Mouse (Mus musculus) embryonic facial prominence, embryonic 11.5 days (tissue): ENCODE measurements around the gene Sim2. TPM values are rescaled to one million over a fixed set of nuclear protein-coding genes. Genes with fewer than 3 reads are reported as not detected.

Source experiments
- ATAC-seq: fragments of 200-750 bp; cut with Nextera tagmentation; replicated peaks from 2 replicates; pipeline ENCODE4 v1.8.0; 2017; ENCODE audit warnings: low read depth; ENCODE audit not compliant: insufficient number of reproducible peaks, low FRiP score, low TSS enrichment
- DNase-seq: peaks from one replicate; pipeline ENCODE4 v3.0.0-alpha.2; 2015; ENCODE audit warnings: low spot score
- H3K27ac ChIP-seq: fragments of 300-500 bp; sonication (generic); replicated peaks from 2 replicates; pipeline ENCODE4 v1.5.1; 2014; ENCODE audit warnings: mild to moderate bottlenecking, low read depth, low read length, control low read depth
- H3K27me3 ChIP-seq: fragments of 300-500 bp; sonication (generic); 2 replicates; pipeline ENCODE4 v1.6.1; 2014; ENCODE audit warnings: mild to moderate bottlenecking, low read length, moderate library complexity, mixed read lengths; ENCODE audit not compliant: control insufficient read depth, insufficient read depth
- H3K36me3 ChIP-seq: fragments of 300-500 bp; sonication (generic); replicated peaks from 2 replicates; pipeline ENCODE4 v1.6.1; 2014; ENCODE audit warnings: low read depth, mild to moderate bottlenecking, low read length, moderate library complexity, mixed read lengths; ENCODE audit not compliant: control insufficient read depth, insufficient read depth
- H3K4me1 ChIP-seq: fragments of 300-500 bp; sonication (generic); 2 replicates; pipeline ENCODE4 v1.6.1; 2014; ENCODE audit warnings: low read length, mixed read lengths; ENCODE audit not compliant: control insufficient read depth, insufficient read depth
- H3K4me2 ChIP-seq: fragments of 300-500 bp; sonication (generic); 2 replicates; pipeline ENCODE4 v1.6.1; 2014; ENCODE audit warnings: low read depth, mild to moderate bottlenecking, control low read depth, low read length, moderate library complexity
- H3K4me3 ChIP-seq: fragments of 300-500 bp; sonication (generic); 2 replicates; pipeline ENCODE4 v1.5.1; 2014; ENCODE audit warnings: low read depth, low read length, control low read depth
- H3K9ac ChIP-seq: fragments of 300-500 bp; sonication (generic); replicated peaks from 2 replicates; pipeline ENCODE4 v1.6.1; 2014; ENCODE audit warnings: mild to moderate bottlenecking, control low read depth, low read length
- H3K9me3 ChIP-seq: fragments of 300-500 bp; sonication (generic); replicated peaks from 2 replicates; pipeline ENCODE4 v1.6.1; 2016; ENCODE audit warnings: mild to moderate bottlenecking, low read length, inconsistent platforms, mixed read lengths; ENCODE audit not compliant: control insufficient read depth
- WGBS: fragments of 180-500 bp; shearing (Covaris S2); extraction: QIAGEN DNeasy Blood & Tissue Kit; methylation state at CpG from one replicate; pipeline ENCODE4 v1.1.7; 2014; 5-methylcytosine and 5-hydroxymethylcytosine counted together
- polyA plus RNA-seq: library from polyadenylated mRNA; unstranded; fragments of >200 nt; fragmentation: Nextera tagmentation; extraction: Ambion mirVana; gene quantifications from 2 replicates; pipeline ENCODE4 v1.2.1, GENCODE M21; 2014

The Sim2 gene
- polyA plus RNA-seq, 1 experiment from 2014 or later: 3.9 TPM

DNA sequence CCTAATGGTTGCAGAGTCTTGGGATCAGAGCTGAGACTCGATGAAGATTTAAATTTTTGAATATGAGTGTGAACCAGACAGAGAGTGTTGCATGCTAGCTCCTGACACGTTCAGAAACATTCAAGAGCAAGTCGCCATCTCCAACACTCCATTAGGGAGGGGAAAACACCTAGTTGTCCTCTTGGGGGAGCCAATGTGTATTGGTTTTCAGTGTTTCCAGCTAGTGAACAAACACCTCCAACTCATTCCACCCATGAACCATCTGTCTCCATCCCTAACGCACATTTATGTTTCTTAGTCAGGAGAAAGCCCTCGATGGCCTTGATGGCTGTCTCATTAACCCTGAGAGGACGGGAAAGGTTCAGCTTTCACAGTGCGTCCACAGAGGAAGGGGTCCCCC lies 39.7 kb upstream of the Sim2 start:
- WGBS: 29% methylated on average over 7 of the region's 7 CpGs
- Histone ChIP-seq H3K9me3 (no peaks in the 10 kb centered on the region), H3K27ac (no peak overlapping the region), H3K27me3 (no peaks in the 10 kb centered on the region; the same call in 1 of the 2 replicates), H3K36me3 (no peaks in the 10 kb centered on the region), H3K4me3 (no peak overlapping the region), H3K4me2 (no peak overlapping the region), H3K9ac (no peak overlapping the region), H3K4me1 (no peaks in the 10 kb centered on the region)
- DNase-seq (no peak), ATAC-seq (no peak)

DNA sequence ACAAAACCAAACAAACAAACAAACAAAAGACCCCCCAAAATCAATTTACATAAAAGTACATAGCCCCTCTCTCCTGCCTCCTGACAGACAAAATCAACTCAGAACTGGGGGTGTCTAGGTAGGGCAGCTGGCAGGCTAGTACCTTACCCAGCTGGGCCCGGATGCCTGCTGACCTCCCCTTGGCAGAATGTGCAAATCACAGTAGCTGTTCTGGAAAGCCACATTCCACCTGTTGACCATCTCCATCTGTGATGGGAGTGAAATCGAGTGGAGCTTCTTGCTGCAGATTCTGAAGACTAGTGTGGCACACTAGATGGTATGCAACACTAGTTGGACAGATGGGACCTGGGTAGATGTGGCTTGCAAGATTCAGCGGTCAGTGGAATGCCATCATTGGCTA lies 34.4 kb upstream of the Sim2 start:
- Histone ChIP-seq H3K36me3 (no peaks in the 10 kb centered on the region), H3K9ac (no peak overlapping the region), H3K4me1 (no peaks in the 10 kb centered on the region), H3K4me3 (no peak overlapping the region), H3K27ac (no peak overlapping the region), H3K9me3 (no peaks in the 10 kb centered on the region), H3K4me2 (no peak overlapping the region), H3K27me3 (no peaks in the 10 kb centered on the region)
- ATAC-seq: no peak
- 82% methylated on average over 3 of the region's 3 CpGs for WGBS
- DNase-seq: no peak

- 67% methylated on average over 12 of the region's 12 CpGs for WGBS
- Histone ChIP-seq H3K9ac (no peak overlapping the region), H3K4me2 (no peak overlapping the region), H3K4me1 (no peaks in the 10 kb centered on the region; the same call in 1 of the 2 replicates), H3K27me3 (no peaks in the 10 kb centered on the region; the same call in 1 of the 2 replicates), H3K9me3 (no peaks in the 10 kb centered on the region), H3K36me3 (no peaks in the 10 kb centered on the region), H3K4me3 (no peak overlapping the region), H3K27ac (no peak overlapping the region)
- ATAC-seq (no peak), DNase-seq (no peak)
Observed at GRCm38 (mm10) chr16:94055176-94055575, 29.6 kb upstream of the Sim2 start.

DNA sequence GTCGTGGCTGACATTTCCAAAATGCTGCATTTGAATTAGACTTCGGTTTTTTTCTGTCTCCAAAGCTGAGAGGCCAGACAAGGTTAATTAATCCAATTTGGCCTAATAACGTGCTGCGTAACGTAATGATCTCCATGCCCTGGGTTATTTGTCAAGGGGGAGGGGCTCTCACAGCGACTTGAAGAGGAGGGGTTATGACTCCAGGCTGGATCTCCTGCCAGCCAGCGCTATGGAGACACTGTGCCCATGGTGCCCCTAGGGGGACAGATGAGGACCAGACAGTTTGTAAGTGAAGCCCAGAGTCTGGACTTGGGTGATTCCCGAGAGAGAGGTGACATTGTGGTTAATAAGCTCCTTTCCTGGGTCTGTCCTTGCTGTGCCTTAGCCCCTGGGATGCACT lies 29.2 kb upstream of the Sim2 start:
- no peaks in the 10 kb centered on the region for H3K36me3 ChIP-seq
- H3K4me1 ChIP-seq: no peaks in the 10 kb centered on the region; the same call in 1 of the 2 replicates
- H3K4me3 ChIP-seq: no peak overlapping the region
- no peak overlapping the region for H3K27ac ChIP-seq
- H3K9me3 ChIP-seq: no peaks in the 10 kb centered on the region
- no peak overlapping the region for H3K4me2 ChIP-seq
- no peak for DNase-seq
- 24% methylated on average over 8 of the region's 8 CpGs for WGBS
- no peak overlapping the region for H3K9ac ChIP-seq
- H3K27me3 ChIP-seq: no peaks in the 10 kb centered on the region; the same call in 1 of the 2 replicates
- no peak for ATAC-seq

GRCm38 (mm10) chr16:94059820-94060219 lies 24.9 kb upstream of the Sim2 start:
- no peaks in the 10 kb centered on the region; the same call in 1 of the 2 replicates for H3K27me3 ChIP-seq
- no peak overlapping the region for H3K4me3 ChIP-seq
- ATAC-seq (peak; percentile 83), DNase-seq (peak; percentile 80)
- no peak overlapping the region for H3K4me2 ChIP-seq
- no peaks in the 10 kb centered on the region; the same call in 1 of the 2 replicates for H3K4me1 ChIP-seq
- no peaks in the 10 kb centered on the region for H3K36me3 ChIP-seq
- no peak overlapping the region for H3K9ac ChIP-seq
- no peaks in the 10 kb centered on the region for H3K9me3 ChIP-seq
- no peak overlapping the region for H3K27ac ChIP-seq
- WGBS: 13% methylated on average over 9 of the region's 9 CpGs

- DNase-seq: peak; percentile 61
- 38% methylated on average over 9 of the region's 9 CpGs for WGBS
- no peaks in the 10 kb centered on the region for H3K9me3 ChIP-seq
- no peak overlapping the region for H3K4me3 ChIP-seq
- no peak overlapping the region for H3K27ac ChIP-seq
- ATAC-seq: no peak
- no peak overlapping the region for H3K4me2 ChIP-seq
- no peaks in the 10 kb centered on the region; the same call in 1 of the 2 replicates for H3K4me1 ChIP-seq
- no peak overlapping the region for H3K9ac ChIP-seq
- H3K36me3 ChIP-seq: no peaks in the 10 kb centered on the region
- H3K27me3 ChIP-seq: no peaks in the 10 kb centered on the region
Observed at GRCm38 (mm10) chr16:94064211-94064610, 20.5 kb upstream of the Sim2 start.

DNA sequence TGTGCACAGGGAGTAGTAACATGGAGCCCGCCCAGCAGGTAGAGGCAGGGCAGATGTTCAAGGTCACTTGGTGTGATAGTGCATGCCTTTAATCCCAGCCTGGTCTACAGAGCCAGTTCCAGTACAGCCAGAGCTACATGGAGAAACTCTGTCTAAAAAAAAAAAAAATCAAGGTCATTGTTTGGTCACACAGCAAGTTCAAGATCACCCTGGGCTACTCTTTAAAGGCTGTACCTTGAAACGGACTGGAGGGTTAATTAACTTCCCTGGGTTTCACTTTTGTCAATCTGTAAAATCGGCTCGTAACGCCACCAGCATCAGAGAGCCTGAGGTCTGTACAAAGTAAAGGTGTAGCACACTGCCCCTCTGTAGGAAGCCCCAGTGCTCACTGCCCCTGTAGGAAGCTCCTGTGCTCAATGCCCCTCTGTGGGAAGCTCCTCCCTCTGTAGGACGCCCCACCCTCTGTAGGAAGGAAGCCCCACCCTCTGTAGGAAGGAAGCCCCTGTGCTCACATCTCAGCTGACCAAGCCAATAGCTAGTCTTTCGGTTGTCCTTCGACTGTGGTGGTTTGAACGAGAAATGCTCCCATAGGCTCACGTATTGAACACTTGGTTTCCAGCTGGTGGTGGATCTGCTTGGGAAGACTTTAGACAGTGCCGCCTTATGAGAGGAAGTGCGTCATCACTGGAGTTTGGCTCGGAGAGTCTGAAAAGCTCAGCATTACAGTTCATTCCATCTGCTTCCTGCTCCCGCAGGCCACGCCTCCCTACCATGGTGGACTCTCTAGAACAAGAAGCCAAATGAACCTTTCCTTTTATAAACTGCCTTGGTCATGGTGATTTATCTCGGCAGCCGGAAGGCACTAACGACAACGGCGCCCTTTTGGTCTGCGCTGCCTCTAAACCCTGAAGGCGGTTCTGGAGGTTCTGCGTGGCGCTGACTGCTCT lies 18.7 kb upstream of the Sim2 start:
- 68% methylated on average over 24 of the region's 24 CpGs for WGBS
- DNase-seq: no peak
- H3K36me3 ChIP-seq: no peaks in the 10 kb centered on the region
- no peaks in the 10 kb centered on the region for H3K27me3 ChIP-seq
- H3K4me3 ChIP-seq: no peak overlapping the region
- H3K4me2 ChIP-seq: no peak overlapping the region
- H3K27ac ChIP-seq: no peak overlapping the region
- H3K9me3 ChIP-seq: no peaks in the 10 kb centered on the region
- no peaks in the 10 kb centered on the region for H3K4me1 ChIP-seq
- ATAC-seq: 0 out of 2 replicates have a peak, but pooled peaks have one; percentile 29
- H3K9ac ChIP-seq: no peak overlapping the region

DNA sequence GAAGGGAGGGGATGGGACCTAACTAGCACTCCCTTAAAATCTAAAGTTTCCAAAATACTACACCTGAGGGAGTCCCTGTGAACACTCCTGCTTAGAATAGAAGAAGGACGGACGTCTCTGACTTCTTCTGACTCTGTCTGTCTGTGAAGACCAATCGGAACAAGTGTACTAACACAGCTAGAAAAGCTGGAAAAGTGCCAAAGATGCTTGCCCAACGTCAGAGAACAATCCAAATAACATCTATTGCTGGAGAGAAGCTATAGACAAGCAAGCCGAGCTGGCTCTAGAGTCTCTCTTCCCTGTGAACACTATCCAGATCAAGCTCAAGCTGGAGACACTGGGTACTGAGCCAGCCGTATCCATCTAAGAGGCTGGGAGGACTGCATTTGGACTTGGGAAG lies 18.0 kb upstream of the Sim2 start:
- Histone ChIP-seq H3K9me3 (no peaks in the 10 kb centered on the region), H3K27me3 (no peaks in the 10 kb centered on the region), H3K27ac (no peak overlapping the region), H3K4me1 (no peaks in the 10 kb centered on the region), H3K4me2 (no peak overlapping the region), H3K9ac (no peak overlapping the region), H3K36me3 (no peaks in the 10 kb centered on the region), H3K4me3 (no peak overlapping the region)
- WGBS: 78% methylated on average over 6 of the region's 6 CpGs
- DNase-seq (no peak), ATAC-seq (no peak)
